Mouse (Mus musculus) 3T3-L1 (cell line): Measurements from ENCODE around the gene Borcs5.
A peak's percentile ranks its signal among the peaks of the same experiment; 100 is the strongest.
"Not testable (repeated sequence)": the region's sequence is repeated elsewhere in the genome, so short reads cannot be mapped to it uniquely, and the experiment has no call there.

Experiments used
- DNase-seq: peaks from one replicate; pipeline ENCODE4 v3.0.0-alpha.2; 2015; ENCODE audit warnings: low read depth, low spot score

The Borcs5 gene

GRCm38 (mm10) chr6:134670881-134671411 lies 31.6 kb downstream of the Borcs5 start:
- peak; percentile 77 for DNase-seq

GRCm38 (mm10) chr6:134673712-134674111 lies 34.4 kb downstream of the Borcs5 start:
- DNase-seq = not testable (repeated sequence)

- DNase-seq = no peak
Measured at GRCm38 (mm10) chr6:134677504-134677903, 38.2 kb downstream of the Borcs5 start.

- DNase-seq = no peak
Measured at GRCm38 (mm10) chr6:134678037-134678436, 38.7 kb downstream of the Borcs5 start.

GRCm38 (mm10) chr6:134679330-134679729 lies 40.0 kb downstream of the Borcs5 start:
- not testable (repeated sequence) for DNase-seq

GRCm38 (mm10) chr6:134684354-134684915 lies 45.1 kb downstream of the Borcs5 start:
- no peak for DNase-seq

- DNase-seq = no peak
Measured at GRCm38 (mm10) chr6:134685040-134685439, 45.7 kb downstream of the Borcs5 start.

- no peak for DNase-seq
Measured at GRCm38 (mm10) chr6:134685515-134685914, 46.2 kb downstream of the Borcs5 start.

GRCm38 (mm10) chr6:134694498-134694897 lies 55.2 kb downstream of the Borcs5 start:
- DNase-seq = no peak

GRCm38 (mm10) chr6:134694988-134695387 lies 55.7 kb downstream of the Borcs5 start:
- no peak for DNase-seq

- peak; percentile 40 for DNase-seq
Measured at GRCm38 (mm10) chr6:134695625-134696024, 56.3 kb downstream of the Borcs5 start.

- DNase-seq = peak; percentile 42
Measured at GRCm38 (mm10) chr6:134696146-134696545, 56.8 kb downstream of the Borcs5 start.

- no peak for DNase-seq
Measured at GRCm38 (mm10) chr6:134696554-134696953, 57.2 kb downstream of the Borcs5 start.

GRCm38 (mm10) chr6:134698243-134698642 lies 58.9 kb downstream of the Borcs5 start:
- no peak for DNase-seq

- DNase-seq = peak; percentile 62
Measured at GRCm38 (mm10) chr6:134700451-134701210, 61.3 kb downstream of the Borcs5 start.

- DNase-seq = no peak
Measured at GRCm38 (mm10) chr6:134701211-134701602, 61.9 kb downstream of the Borcs5 start.

GRCm38 (mm10) chr6:134702184-134702583 lies 62.9 kb downstream of the Borcs5 start:
- DNase-seq = no peak

- no peak for DNase-seq
Measured at GRCm38 (mm10) chr6:134703053-134703690, 63.9 kb downstream of the Borcs5 start.

- DNase-seq = no peak
Measured at GRCm38 (mm10) chr6:134706467-134706866, 67.2 kb downstream of the Borcs5 start.

GRCm38 (mm10) chr6:134710020-134710419 lies 70.7 kb downstream of the Borcs5 start:
- no peak for DNase-seq

- DNase-seq = no peak
Measured at GRCm38 (mm10) chr6:134713321-134713720, 74.0 kb downstream of the Borcs5 start.

GRCm38 (mm10) chr6:134713897-134714296 lies 74.6 kb downstream of the Borcs5 start:
- no peak for DNase-seq
